Mouse (Mus musculus) heart, adult 9 months (tissue): ENCODE measurements around the gene Acss3.

Experiments used
- DNase-seq, 2 experiments: peaks; one replicate each; pipeline ENCODE4 v3.0.0; 2022; ENCODE audit warnings: low spot score in 2 of 2

Acss3 gene

DNA sequence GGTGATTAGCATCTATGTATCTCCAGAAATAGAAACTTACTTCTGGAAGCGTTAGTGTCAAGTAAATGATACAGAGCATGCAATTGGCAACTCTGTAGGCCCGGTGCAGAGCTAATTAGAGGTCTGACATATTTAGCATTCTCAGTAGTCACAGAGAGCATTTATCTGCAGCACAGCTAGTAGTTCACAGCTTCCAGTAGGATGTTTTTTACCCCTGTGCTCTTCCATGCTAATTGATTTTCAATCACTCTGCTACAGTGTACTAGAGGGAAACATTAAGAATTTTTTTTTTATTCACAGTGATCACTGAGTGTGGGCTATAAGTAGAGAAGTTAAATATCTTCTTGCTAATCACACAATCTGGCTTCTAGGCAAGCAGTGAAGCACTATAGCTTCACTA, 112.3 kb downstream of the Acss3 start:
- no peak for DNase-seq

DNA sequence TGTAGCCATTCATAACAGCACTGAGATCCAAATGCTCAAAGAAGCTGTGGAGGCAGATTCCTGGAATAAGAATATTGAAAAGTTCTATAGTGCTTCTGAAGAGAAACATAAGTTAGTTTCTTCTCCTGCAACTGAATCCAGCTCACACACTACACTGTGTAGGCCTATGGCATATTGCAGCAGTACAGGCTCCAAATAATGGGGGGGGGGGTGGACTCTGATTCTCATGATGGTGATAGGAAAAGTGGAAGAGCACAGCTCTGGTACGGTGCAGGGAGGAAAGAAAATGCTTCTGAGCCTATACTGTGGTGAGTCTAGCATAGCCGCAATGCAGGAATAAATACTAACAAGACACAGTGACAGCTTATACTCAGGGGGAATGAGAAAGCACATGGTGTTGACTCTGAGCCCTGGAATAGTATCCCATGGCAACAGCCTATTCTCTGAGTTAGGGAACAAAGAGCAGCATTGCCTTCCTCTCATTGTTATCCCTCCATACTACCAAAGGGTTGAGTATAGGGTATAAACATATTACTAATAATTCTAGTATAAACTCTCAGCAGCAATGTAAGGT, 125.3 kb downstream of the Acss3 start:
- no peak for DNase-seq

GRCm38 (mm10) chr10:106989478-106989877, 134.0 kb downstream of the Acss3 start:
- DNase-seq = no peak

GRCm38 (mm10) chr10:106975193-106976141, 148.0 kb downstream of the Acss3 start:
- DNase-seq = no peak

DNA sequence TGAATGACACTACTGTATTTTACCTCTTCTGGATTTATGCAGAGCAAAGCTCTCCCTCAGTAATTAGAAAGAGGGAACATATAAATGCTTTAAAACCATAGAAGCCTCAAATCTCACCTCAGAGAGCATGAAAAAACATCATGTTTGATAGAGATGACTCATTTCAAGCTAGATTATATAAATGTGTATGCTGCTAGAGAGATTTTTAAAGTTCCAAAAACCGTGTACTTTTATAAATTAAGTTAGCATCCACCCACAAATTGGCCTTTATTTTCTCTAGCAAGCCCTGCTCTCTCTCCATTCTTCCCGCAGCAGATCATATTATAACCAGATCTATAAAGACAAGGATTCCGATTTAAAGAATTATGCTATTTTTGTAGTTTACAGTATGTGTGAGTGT, 164.4 kb downstream of the Acss3 start:
- DNase-seq = no peak

DNA sequence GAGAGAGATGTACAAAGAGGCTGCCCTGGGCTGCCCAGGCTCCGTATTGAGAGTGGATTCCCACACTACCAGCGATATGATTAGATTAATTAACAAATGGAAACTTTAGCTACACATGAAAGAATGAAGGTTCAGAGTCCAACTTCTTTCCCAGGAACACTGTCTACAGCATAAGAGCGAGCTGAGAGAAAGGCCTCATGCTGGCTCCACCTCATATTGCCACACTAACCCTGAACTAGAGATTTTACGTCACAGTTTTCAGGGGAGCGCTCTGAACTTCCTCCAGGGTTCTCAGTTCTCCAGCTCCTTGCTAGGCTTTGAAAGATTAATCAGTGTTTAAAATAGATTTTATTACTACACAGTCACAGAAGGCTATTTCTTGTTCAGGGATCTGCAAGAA, 182.1 kb downstream of the Acss3 start:
- DNase-seq = no peak

GRCm38 (mm10) chr10:106939441-106939840, 184.0 kb downstream of the Acss3 start:
- peak in 1 of 2 experiments; percentile 4 for DNase-seq

DNA sequence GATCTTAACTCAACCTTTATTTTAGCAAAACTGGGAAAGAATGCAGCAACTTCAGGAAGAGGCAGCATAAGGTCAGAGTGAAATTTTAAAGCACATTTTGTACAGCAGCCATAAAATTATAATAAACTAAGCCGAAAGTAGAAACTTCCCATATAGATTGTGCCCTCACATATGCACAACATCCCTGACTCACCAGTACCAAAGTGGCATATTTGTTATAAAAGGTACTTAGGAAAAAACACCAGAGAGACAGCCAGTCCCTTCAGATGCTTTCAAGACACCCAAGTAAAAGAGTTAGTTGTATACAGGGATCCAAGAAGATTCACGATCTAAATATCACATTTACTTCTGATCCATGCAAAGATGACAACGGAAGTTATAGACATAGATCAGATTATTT, 184.6 kb downstream of the Acss3 start:
- DNase-seq = no peak

GRCm38 (mm10) chr10:106936996-106937395, 186.5 kb downstream of the Acss3 start:
- no peak for DNase-seq

GRCm38 (mm10) chr10:106932571-106933073, 190.8 kb downstream of the Acss3 start:
- no peak for DNase-seq

DNA sequence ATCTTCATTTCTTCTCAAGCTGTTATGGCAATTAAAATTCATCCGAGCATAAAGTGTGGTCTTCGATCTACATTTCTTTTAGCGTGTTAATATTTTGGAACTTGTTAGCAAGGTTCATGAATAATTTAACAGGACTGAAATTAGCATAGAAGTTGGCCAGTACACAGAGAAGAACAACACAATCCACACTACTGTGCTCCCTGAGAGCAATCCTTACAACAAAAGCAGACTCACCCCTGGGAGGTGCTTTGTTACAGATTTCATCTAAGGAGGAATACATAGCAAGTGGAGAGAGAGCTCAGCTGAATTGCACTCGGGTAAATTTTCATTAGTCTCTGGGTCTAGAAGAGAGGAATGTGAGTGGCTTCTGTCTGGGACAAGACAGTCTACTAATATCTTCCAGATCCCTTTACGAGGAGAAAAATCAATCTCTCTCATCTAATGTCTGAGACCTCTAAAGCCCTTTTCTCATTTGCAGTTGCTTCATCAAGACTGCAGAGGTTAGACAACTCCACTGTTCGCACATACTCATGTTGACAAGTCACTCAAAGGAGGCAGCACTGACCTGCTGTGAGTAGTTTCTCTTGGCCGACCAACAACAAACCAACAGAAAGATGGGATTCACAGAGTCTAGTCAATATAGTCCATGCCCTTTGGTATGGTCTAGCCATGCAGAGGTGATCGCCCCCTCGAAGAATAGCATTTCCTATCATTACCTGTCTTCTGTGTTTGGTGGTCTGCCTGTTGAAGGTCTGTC, 194.7 kb downstream of the Acss3 start:
- no peak for DNase-seq

GRCm38 (mm10) chr10:106924798-106925197, 198.7 kb downstream of the Acss3 start:
- DNase-seq = no peak

GRCm38 (mm10) chr10:106924334-106924733, 199.1 kb downstream of the Acss3 start:
- no peak for DNase-seq

- DNase-seq = no peak
These were observed 208.6 kb downstream of the Acss3 start for GRCm38 (mm10) chr10:106914822-106915221.

GRCm38 (mm10) chr10:106914275-106914674, 209.2 kb downstream of the Acss3 start:
- DNase-seq = no peak

GRCm38 (mm10) chr10:106913032-106913431, 210.4 kb downstream of the Acss3 start:
- DNase-seq = no peak

GRCm38 (mm10) chr10:106910108-106910507, 213.4 kb downstream of the Acss3 start:
- DNase-seq = no peak

- DNase-seq = no peak
These were observed 227.1 kb downstream of the Acss3 start for GRCm38 (mm10) chr10:106896351-106896750.
